Mouse (Mus musculus): ENCODE data around the gene Pdap1. TPM values are rescaled to one million over a fixed set of nuclear protein-coding genes. Genes with fewer than 3 reads are reported as not detected.

The Pdap1 gene
- total RNA-seq, 2 experiments from 2014 or later: 50.0 to 50.6 TPM

DNA sequence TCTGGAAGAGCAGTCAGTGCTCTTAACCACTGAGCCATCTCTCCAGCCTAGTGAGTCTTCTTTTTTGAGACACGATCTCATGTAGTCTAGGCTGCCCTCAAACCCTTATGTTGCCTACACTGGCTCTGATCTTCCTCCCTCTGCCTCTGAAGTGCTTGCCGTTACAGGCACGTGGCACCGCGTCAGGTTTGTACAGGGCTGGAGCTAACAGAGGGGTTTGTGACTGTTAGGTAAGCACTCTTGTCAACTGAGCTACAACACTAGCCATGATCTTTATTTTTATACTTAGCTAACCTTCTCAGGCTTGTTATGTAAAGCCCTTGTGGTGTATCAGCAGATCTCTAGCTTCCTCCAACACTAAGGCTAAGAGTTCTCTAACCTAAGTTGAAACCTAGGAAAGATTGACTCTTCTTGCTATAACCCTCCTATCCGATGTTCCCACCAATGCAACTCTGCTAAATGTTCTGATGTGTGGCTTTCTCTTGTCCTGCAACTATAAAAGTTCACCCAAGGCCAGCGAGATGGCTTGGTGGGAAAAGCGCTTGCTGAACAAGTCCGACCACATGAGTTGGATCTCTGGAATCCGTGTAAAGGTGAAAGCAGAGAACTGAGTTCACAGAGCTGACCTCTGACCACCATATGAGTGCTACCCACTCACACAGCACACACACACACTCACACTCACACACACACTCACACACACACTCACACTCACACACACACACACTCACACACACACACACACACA lies 58.0 kb downstream of the Pdap1 start:
- no peak for DNase-seq

Other genes starting within 250 kb of the Pdap1 start
- gene Smurf1, start 174.4 kb downstream of the Pdap1 start, total RNA-seq (2021): 10 to 100 TPM; 11.5 to 12.6 TPM
- not detected for gene Gm4871, start 107.5 kb downstream of the Pdap1 start, total RNA-seq (2021)
- gene 1700018F24Rik, start 97.2 kb downstream of the Pdap1 start, total RNA-seq (2021): not detected
- gene Arpc1a, start 56.4 kb downstream of the Pdap1 start, total RNA-seq (2021): 10 to 100 TPM; 26.6 to 32.2 TPM
- not detected for gene Kpna7, start 56.2 kb downstream of the Pdap1 start, total RNA-seq (2021)
- gene Arpc1b, start 26.0 kb downstream of the Pdap1 start, total RNA-seq (2021): 10 to 100 TPM; 32.4 to 46.8 TPM
- 10 to 100 TPM; 48.4 to 53.7 TPM for gene Bud31, start 124 bp upstream of the Pdap1 start, total RNA-seq (2021)
- 10 to 100 TPM; 11.3 to 11.4 TPM for gene Ptcd1, start 26.9 kb upstream of the Pdap1 start, total RNA-seq (2021)
- 1 to 10 TPM; 6.7 to 7.2 TPM for gene Cpsf4, start 27.0 kb upstream of the Pdap1 start, total RNA-seq (2021)
- gene Atp5j2, start 51.8 kb upstream of the Pdap1 start, total RNA-seq (2021): 100 to 1,000 TPM; 674 to 757 TPM
- 1 to 10 TPM; 7.8 to 9.7 TPM for gene Zkscan14, start 61.6 kb upstream of the Pdap1 start, total RNA-seq (2021)
- gene Zkscan5, start 64.3 kb upstream of the Pdap1 start, total RNA-seq (2021): 1 to 10 TPM; 6.7 to 6.9 TPM
- 10 to 100 TPM; 10.9 to 12.6 TPM for gene Zfp655, start 91.5 kb upstream of the Pdap1 start, total RNA-seq (2021)
- gene Zscan25, start 140.3 kb upstream of the Pdap1 start, total RNA-seq (2021): 1 to 10 TPM; 6.8 to 7.0 TPM
- not detected for gene Cyp3a57, start 205.0 kb upstream of the Pdap1 start, total RNA-seq (2021)

Data from gastrocnemius, postnatal 25 days (tissue).